Mouse (Mus musculus) ovary, postnatal 14 days (tissue): ENCODE data around the gene Kdm4a.
A peak's percentile ranks its signal among the peaks of the same experiment; 100 is the strongest.

Experiments
- DNase-seq: peaks from one replicate; pipeline ENCODE4 v3.0.0; 2022; ENCODE audit warnings: low spot score

Gene Kdm4a

GRCm38 (mm10) chr4:118154889-118155288 lies 25.0 kb downstream of the Kdm4a start:
- no peak for DNase-seq

DNA sequence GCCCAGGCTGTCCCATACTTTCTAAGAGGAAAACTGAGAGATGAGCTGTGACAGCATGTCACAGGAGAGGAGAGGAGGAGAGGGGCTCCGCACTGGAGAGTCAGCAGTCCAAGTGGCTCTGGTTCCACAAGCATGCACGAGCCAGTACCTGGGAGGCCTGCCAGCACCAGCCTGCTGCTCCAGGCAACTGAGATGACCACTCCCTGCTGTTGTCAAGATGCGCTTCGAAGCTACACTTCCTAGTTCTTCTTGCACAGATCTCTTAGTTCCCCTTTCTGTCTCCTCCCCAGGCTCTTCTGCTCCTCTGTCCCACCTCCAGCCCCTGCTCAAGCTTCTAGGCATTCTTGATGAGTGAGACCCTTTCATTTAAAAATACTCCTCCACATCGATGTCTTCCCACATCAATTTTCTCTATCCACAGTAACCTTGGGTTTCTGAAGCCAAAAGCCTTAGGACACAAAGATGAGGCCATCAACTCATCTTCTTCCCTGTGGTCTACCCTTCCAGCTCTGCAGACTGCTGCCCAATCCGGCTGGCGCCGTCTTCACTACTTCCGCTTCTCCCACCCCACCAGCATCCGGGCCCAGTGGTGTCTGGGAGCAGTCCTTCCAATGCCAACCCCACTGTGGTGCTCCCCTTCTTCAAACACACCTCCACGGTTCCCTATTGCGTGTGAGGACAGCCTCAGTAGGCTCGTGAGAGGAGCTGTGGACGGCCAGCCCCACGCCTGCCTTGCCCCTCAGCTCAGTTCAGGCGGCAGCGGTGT lies 27.6 kb downstream of the Kdm4a start:
- no peak for DNase-seq

- DNase-seq, result no peak
Observed at GRCm38 (mm10) chr4:118150804-118151203, 29.0 kb downstream of the Kdm4a start.

GRCm38 (mm10) chr4:118149956-118150680 lies 29.7 kb downstream of the Kdm4a start:
- DNase-seq, result no peak

GRCm38 (mm10) chr4:118149055-118149576 lies 30.7 kb downstream of the Kdm4a start:
- DNase-seq, result no peak

DNA sequence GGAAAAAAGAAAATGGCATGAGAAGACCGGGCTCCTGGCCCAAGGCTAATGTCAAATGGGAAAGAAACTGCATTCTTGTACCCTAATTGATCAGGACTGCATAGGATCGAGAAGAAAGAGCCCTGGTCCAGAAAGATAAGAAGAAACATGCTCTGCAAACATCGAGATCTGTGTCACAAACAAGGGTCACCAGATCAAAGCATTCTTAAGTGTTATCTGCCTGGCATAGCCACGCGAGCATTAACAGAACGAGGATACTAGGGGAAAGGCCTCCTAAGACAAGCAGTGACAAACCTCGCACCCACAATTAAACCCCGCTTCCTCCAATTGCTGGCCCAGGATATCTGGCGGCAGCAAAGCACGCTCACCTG lies 31.5 kb downstream of the Kdm4a start:
- DNase-seq, result no peak

- DNase-seq, result no peak
Observed at GRCm38 (mm10) chr4:118147547-118148316, 32.1 kb downstream of the Kdm4a start.

DNA sequence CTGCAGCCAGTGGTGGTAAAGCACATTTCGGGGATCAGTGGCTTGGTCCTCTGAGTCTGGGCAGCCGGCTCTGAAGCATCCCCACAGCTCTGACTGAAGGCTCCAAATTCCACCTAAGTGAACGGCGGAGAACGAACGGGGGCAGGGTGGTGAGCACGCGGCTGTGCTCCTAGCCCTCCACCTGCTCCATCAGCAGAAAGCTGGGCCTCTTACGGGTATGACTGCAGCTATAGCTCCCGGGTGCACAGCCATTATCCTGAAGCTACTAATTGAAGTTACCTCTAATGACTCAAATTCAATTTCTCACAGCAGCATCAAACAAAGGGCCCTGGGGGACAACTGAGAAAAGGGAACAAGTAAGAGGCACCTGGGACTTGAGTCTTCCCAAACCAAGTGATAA lies 32.8 kb downstream of the Kdm4a start:
- no peak for DNase-seq

- DNase-seq, result no peak
Observed at GRCm38 (mm10) chr4:118144324-118144723, 35.5 kb downstream of the Kdm4a start.

DNA sequence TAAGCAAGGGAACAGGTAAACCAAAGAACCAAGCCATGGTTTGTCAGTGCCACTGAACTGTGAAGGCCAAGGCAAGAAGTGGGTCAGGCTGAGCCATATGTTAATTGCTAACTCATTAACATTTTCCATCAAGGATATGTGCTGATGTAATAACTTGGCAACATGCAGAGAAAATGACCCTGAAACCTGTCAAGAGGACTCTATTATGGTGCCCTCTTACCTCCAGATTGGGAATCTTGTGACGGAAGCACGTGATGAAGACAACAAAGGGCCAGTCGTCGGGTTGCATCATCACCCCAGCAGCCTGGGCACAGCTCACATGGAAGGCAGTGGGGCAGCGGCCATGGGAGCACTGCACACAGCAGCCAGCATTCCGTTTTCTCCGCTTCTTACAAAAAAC lies 36.2 kb downstream of the Kdm4a start:
- DNase-seq, result no peak

- no peak for DNase-seq
Observed at GRCm38 (mm10) chr4:118141511-118141910, 38.3 kb downstream of the Kdm4a start.

DNA sequence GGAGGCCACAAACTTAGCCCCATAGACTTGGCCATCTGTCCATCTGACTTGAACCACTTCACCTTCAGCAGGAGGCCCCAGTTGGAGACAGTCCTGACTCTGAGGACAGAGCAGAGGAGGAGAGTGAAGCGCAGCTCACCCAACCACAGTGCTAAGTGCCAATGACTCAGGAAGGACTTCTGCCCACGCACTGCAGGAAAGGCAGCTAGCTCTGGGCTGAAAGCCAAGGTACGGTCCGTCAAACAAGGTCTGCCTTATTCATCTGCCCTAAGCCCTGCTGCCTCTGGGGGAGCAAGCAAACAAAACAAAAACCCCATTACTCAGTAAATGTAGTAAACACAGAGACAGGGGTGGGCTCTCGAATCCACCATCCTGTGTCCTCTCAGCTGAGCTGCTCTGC lies 41.0 kb downstream of the Kdm4a start:
- peak; percentile 31 for DNase-seq

- no peak for DNase-seq
Observed at GRCm38 (mm10) chr4:118137857-118138256, 42.0 kb downstream of the Kdm4a start.

DNA sequence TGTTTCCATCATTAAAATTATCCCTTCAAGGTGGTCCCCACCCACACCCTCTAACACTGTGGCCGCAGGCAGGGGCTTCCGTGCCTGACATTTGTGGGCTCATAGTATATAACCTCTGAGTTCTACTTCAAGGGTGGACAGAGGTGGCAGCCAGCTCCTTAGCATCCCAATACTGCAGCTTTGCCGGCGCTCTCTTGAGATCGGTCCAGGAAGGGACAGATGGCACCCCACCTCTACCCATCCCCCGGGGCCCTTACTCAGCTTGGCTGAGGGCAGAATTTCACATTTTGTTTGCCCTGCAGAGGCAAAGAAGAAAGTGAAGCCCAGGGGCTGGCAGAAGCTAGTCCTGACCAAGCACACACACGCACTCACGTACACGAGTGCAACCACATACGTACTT lies 42.5 kb downstream of the Kdm4a start:
- no peak for DNase-seq

- DNase-seq, result no peak
Observed at GRCm38 (mm10) chr4:118135414-118135813, 44.4 kb downstream of the Kdm4a start.

GRCm38 (mm10) chr4:118134485-118135365 lies 45.1 kb downstream of the Kdm4a start, which contains the start of gene St3gal3:
Gene St3gal3 (minus strand): TSS chr4:118134914.
- DNase-seq, result peak; percentile 98

DNA sequence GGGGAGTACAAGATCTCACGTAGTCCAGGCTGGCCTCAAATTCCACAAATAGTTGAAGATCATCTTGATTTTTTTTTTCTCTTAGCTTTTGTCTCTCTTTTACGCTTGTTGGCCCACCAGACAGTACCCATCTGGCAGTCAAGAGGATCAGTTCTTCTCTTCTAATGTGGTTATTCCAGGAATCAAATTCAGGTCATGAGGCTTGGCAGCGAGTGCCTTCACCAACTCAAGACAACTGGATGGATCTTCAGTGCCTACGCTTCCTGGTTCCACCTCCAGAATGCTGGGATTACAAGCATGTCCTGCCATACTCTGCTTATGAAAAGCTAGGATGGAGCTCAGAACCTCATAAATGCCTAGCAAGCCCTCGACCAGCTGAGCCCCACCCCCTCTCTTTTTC lies 48.5 kb downstream of the Kdm4a start:
- DNase-seq, result no peak

- DNase-seq, result no peak
Observed at GRCm38 (mm10) chr4:118123030-118123704, 56.7 kb downstream of the Kdm4a start.

GRCm38 (mm10) chr4:118122078-118122477 lies 57.8 kb downstream of the Kdm4a start:
- no peak for DNase-seq

- no peak for DNase-seq
Observed at GRCm38 (mm10) chr4:118117565-118117964, 62.3 kb downstream of the Kdm4a start.

- no peak for DNase-seq
Observed at GRCm38 (mm10) chr4:118116098-118116497, 63.7 kb downstream of the Kdm4a start.
